Mouse (Mus musculus): ENCODE measurements around the gene Arf6. TPM values are rescaled to one million over a fixed set of nuclear protein-coding genes. Genes with fewer than 3 reads are reported as not detected.

Arf6 gene
- total RNA-seq, 2 experiments from 2014 or later = 21.1 to 49.0 TPM

- ATAC-seq (replicated peaks; ENCODE audit: low FRiP score, poor library complexity, severe bottlenecking) = no peak
These were observed 30.7 kb downstream of the Arf6 start for GRCm38 (mm10) chr12:69402594-69403167.

- ATAC-seq (replicated peaks; ENCODE audit: low FRiP score, poor library complexity, severe bottlenecking) = no peak
These were observed 38.8 kb downstream of the Arf6 start for GRCm38 (mm10) chr12:69410767-69411166.

DNA sequence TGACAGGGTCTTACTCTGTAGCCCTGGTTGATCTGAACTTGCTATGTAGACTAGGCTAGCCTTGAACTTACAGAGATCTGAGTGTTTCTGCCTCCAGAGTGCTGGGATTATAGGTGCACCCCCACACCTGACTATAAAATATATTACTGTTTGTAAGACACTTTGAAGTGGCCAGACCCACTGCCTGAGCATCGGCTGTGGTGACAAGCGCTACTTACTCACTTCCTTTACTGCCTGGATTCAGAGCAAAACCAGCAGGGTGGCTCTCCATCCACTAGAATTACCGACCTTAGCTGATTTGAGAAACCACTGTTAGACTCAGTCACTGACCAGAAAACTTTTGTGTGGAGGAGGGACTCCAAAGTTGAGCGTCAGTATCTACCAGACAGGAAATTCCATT is 40.0 kb downstream of the Arf6 start:
- no peak for ATAC-seq (replicated peaks; ENCODE audit: low FRiP score, poor library complexity, severe bottlenecking)

GRCm38 (mm10) chr12:69413303-69413702 is 41.4 kb downstream of the Arf6 start:
- no peak for ATAC-seq (replicated peaks; ENCODE audit: low FRiP score, poor library complexity, severe bottlenecking)

DNA sequence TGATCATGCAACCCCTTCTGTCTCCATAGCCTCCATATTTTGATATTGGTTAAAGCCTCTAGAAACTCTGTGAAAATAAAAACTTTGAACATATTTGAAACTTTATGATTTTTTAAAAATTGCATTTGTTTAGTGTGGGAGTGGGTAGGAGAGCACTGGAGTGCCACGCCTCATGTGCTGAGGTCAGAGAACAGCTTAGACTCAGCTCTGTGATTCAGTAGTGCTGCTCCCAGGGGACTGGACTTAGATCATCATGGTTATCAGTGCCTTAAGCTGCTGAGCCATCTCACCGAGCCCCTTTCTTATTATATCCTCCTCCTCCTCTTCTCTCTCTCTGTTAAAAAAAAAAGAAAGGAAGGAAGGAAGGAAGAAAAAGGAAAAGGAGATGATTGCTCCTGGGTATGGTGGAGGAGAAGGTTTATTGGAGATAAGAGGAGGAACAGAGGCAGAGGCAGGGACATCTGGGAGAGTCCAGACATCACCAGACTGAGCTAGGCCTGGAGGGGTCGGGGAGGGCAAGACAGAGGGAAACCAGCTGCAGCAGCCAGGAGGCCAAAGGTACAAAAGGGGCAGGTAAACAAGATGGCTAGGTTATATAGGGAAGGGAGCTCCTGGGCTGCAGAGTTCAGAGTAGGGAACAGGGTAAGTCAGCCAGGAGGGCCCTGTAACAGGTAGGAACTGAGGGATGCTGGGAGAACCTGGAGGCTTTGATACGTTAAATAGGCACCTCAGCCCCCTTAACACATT is 43.0 kb downstream of the Arf6 start:
- ATAC-seq (replicated peaks; ENCODE audit: low FRiP score, poor library complexity, severe bottlenecking) = no peak

DNA sequence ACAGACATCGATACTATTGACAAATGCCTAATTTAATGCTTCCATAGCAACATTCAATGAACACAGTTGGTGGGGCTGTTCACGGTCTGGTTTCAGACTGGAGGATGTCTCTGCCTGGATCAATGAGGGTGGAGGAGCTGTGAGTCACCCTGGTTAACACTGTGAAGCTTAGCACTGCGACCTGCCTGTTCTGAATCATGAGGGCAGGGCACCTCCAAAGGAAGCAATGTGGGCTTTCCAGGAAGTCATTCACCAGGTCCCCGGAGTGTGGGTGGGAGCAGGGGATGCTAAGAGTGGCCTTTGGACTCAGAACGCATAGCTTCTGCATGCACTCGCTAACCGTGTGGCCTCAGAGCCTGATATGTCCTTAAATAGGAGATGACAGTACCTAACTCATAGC is 44.8 kb downstream of the Arf6 start:
- ATAC-seq (replicated peaks; ENCODE audit: low FRiP score, poor library complexity, severe bottlenecking) = no peak

DNA sequence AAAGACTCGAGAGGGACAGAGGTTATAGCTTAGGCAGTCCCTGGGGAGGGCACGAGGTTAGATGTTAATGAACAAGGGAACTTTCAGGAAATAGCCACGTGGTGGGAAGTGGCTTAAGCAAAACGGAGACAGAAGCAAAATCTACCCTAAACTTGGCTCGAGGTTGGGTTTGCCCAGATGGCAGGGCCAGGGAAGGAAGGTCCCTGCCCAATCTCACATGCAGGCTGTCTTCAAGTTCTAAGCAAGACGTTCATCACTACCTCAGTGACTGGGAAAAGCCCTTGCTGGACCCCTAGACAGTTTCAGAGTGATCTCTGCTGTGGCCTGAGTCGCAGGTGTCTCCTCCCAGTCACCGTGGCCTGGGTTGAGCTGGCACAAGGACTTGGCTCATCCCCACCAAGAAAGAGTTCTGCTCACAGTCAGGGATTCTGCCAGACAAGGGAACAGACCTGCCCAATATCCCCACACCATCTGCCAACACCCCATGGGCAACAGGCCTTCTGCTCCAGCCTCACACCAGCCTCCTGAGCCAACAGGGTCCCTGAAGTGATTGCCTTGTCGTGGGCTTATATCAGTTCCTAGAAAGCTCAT is 45.8 kb downstream of the Arf6 start:
- no peak for ATAC-seq (replicated peaks; ENCODE audit: low FRiP score, poor library complexity, severe bottlenecking)

DNA sequence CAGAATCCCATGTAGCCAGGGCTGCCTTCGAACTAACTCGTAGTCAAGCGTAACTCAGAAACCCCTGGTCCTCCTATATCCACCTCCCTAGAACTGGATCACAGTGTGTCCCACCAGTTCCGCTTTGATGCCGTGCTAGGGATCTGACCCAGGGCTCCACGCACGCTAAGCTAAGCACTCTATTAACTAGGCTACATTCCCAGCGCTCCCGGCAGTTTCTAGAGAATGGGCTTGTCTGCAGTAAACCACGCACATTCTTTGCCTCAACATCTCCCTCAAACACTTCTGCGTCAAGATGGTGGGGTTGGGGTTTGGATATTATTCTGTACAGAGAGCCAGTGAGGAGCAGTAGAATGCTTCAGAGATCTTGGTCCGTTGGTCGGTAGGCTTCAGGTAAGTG is 46.7 kb downstream of the Arf6 start:
- no peak for ATAC-seq (replicated peaks; ENCODE audit: low FRiP score, poor library complexity, severe bottlenecking)

- peak; percentile 74; the same call in 1 of the 2 replicates for ATAC-seq (replicated peaks; ENCODE audit: low FRiP score, poor library complexity, severe bottlenecking)
These were observed 47.2 kb downstream of the Arf6 start for GRCm38 (mm10) chr12:69419017-69419605.

DNA sequence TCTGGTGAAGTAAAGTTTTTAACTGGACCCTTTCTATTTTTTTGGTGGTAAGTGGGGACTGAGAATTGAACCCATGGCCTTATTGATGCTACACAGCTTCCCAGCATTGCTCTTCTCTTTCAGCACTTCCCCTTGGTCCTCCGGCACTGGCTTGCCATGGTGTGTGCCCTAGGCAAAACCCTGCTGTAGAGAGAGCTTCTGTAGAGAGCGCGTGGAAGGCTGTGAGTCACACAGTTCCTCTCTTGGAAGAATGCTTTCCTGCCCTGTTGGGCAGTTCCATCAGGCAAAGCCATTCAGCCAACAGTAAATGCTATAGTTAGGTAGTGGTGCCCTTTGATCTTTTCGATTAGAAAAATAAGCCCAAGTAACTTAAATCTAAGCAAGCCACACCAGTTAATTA is 47.7 kb downstream of the Arf6 start:
- no peak for ATAC-seq (replicated peaks; ENCODE audit: low FRiP score, poor library complexity, severe bottlenecking)

DNA sequence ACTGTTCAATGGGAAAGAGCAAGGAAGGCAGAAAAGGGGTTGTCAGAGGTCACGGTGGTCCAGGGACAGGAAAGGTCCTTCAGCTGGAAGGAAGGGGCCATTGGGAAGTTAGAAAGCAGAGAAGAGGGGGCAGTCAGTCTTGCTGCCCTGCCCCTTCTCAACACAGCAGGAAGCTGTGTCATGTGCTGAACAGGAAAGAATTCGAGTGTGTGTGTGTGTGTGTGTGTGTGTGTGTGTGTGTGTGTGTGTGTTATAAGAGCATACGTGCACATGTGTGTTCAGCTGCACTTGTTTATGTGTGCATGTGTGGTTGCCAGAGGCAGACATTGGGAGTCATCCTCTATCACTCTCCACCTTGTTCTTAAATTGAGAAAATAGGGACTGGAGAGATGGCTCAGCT is 48.8 kb downstream of the Arf6 start:
- no peak for ATAC-seq (replicated peaks; ENCODE audit: low FRiP score, poor library complexity, severe bottlenecking)

- ATAC-seq (replicated peaks; ENCODE audit: low FRiP score, poor library complexity, severe bottlenecking) = no peak
These were observed 51.0 kb downstream of the Arf6 start for GRCm38 (mm10) chr12:69422827-69423537.

Other genes with a start within 250 kb of the Arf6 start
- gene Rps29, start 213.0 kb upstream of the Arf6 start, total RNA-seq (2015; ENCODE audit: low replicate concordance) = 531 and 573 TPM in 2 replicates
- 408 and 804 TPM in 2 replicates for gene Rps29, start 213.0 kb upstream of the Arf6 start, total RNA-seq (2017; ENCODE audit: low replicate concordance)
- gene Lrr1, start 203.3 kb upstream of the Arf6 start, total RNA-seq (2015; ENCODE audit: low replicate concordance) = 14.2 and 16.5 TPM in 2 replicates
- gene Lrr1, start 203.3 kb upstream of the Arf6 start, total RNA-seq (2017; ENCODE audit: low replicate concordance) = 6.7 and 8.8 TPM in 2 replicates
- gene Rpl36al, start 188.1 kb upstream of the Arf6 start, total RNA-seq (2015; ENCODE audit: low replicate concordance) = 207 and 213 TPM in 2 replicates
- 166 and 173 TPM in 2 replicates for gene Rpl36al, start 188.1 kb upstream of the Arf6 start, total RNA-seq (2017; ENCODE audit: low replicate concordance)
- 30.4 and 34.7 TPM in 2 replicates for gene Mgat2, start 188.0 kb upstream of the Arf6 start, total RNA-seq (2015; ENCODE audit: low replicate concordance)
- 21.2 and 23.1 TPM in 2 replicates for gene Mgat2, start 188.0 kb upstream of the Arf6 start, total RNA-seq (2017; ENCODE audit: low replicate concordance)
- not detected in 2 replicates for gene Gm49383, start 175.0 kb upstream of the Arf6 start, total RNA-seq (2015; ENCODE audit: low replicate concordance)
- gene Gm49383, start 175.0 kb upstream of the Arf6 start, total RNA-seq (2017; ENCODE audit: low replicate concordance) = 8.1 and 14.4 TPM in 2 replicates
- gene Dnaaf2, start 173.7 kb upstream of the Arf6 start, total RNA-seq (2015; ENCODE audit: low replicate concordance) = 0.19 and 1.0 TPM in 2 replicates
- gene Dnaaf2, start 173.7 kb upstream of the Arf6 start, total RNA-seq (2017; ENCODE audit: low replicate concordance) = 0.84 and 2.9 TPM in 2 replicates
- gene Gm49384, start 167.9 kb upstream of the Arf6 start, total RNA-seq (2015; ENCODE audit: low replicate concordance) = 3.1 and 4.6 TPM in 2 replicates
- gene Gm49384, start 167.9 kb upstream of the Arf6 start, total RNA-seq (2017; ENCODE audit: low replicate concordance) = 7.0 and 8.5 TPM in 2 replicates
- 18.3 and 25.3 TPM in 2 replicates for gene Pole2, start 144.0 kb upstream of the Arf6 start, total RNA-seq (2015; ENCODE audit: low replicate concordance)
- 13.0 and 21.9 TPM in 2 replicates for gene Pole2, start 144.0 kb upstream of the Arf6 start, total RNA-seq (2017; ENCODE audit: low replicate concordance)
- gene Klhdc1, start 131.0 kb upstream of the Arf6 start, total RNA-seq (2015; ENCODE audit: low replicate concordance) = 0.84 TPM in 1 of 2 replicates, not detected in the other
- gene Klhdc1, start 131.0 kb upstream of the Arf6 start, total RNA-seq (2017; ENCODE audit: low replicate concordance) = 0.60 and 1.3 TPM in 2 replicates
- gene Klhdc2, start 75.5 kb upstream of the Arf6 start, total RNA-seq (2015; ENCODE audit: low replicate concordance) = 47.8 and 63.7 TPM in 2 replicates
- 61.5 and 62.0 TPM in 2 replicates for gene Klhdc2, start 75.5 kb upstream of the Arf6 start, total RNA-seq (2017; ENCODE audit: low replicate concordance)
- 55.8 and 64.0 TPM in 2 replicates for gene Nemf, start 15.0 kb upstream of the Arf6 start, total RNA-seq (2015; ENCODE audit: low replicate concordance)
- gene Nemf, start 15.0 kb upstream of the Arf6 start, total RNA-seq (2017; ENCODE audit: low replicate concordance) = 73.7 and 120 TPM in 2 replicates
- gene Gm9887, start 308 bp downstream of the Arf6 start, total RNA-seq (2015; ENCODE audit: low replicate concordance) = not detected in 2 replicates
- gene Gm9887, start 308 bp downstream of the Arf6 start, total RNA-seq (2017; ENCODE audit: low replicate concordance) = not detected in 2 replicates
- gene Vcpkmt, start 210.9 kb downstream of the Arf6 start, total RNA-seq (2015; ENCODE audit: low replicate concordance) = 2.3 and 16.3 TPM in 2 replicates
- 0.42 and 0.51 TPM in 2 replicates for gene Vcpkmt, start 210.9 kb downstream of the Arf6 start, total RNA-seq (2017; ENCODE audit: low replicate concordance)

Data from erythroblast, adult 5-6 weeks (primary cell).